Mouse (Mus musculus) adrenal gland, adult 10 weeks (tissue): Measurements from ENCODE around the gene Nktr. TPM values are rescaled to one million over a fixed set of nuclear protein-coding genes. Genes with fewer than 3 reads are reported as not detected.

Experiments
- polyA plus RNA-seq: library from polyadenylated mRNA; stranded (reverse); fragments of 350-450 nt; fragmentation: Illumina TruSeq; extraction: RNeasy Lipid Tissue Mini Kit (QIAGEN cat#74804); gene quantifications from one replicate; pipeline ENCODE4 v1.2.3, GENCODE M21; 2014; ENCODE audit warnings: low read depth, low replicate concordance

Nktr gene
- 128 TPM for polyA plus RNA-seq

GRCm38 (mm10) chr9:121718792-121719318 is at the start of gene Nktr:
Gene Nktr, plus strand, starts transcription at chr9:121719169.

GRCm38 (mm10) chr9:121704646-121705625 is 14.0 kb upstream of the Nktr start, which contains the start of gene Sec22c:
Gene Sec22c, minus strand, starts transcription at chr9:121705490.

GRCm38 (mm10) chr9:121709898-121710583 is 8.9 kb upstream of the Nktr start, which contains the start of gene Ss18l2:
Gene Ss18l2, plus strand, starts transcription at chr9:121710329.

GRCm38 (mm10) chr9:121759091-121760081 is 40.4 kb downstream of the Nktr start, which contains the start of gene Zfp651:
Gene Zfp651, plus strand, starts transcription at chr9:121759330.

GRCm38 (mm10) chr9:121777484-121778065 is 58.6 kb downstream of the Nktr start, which contains the start of gene Klhl40:
Gene Klhl40, plus strand, starts transcription at chr9:121777607.

GRCm38 (mm10) chr9:121791757-121792521 is 73.0 kb downstream of the Nktr start, which contains the start of gene Hhatl:
Gene Hhatl, minus strand, starts transcription at chr9:121792507.

Other genes with a start within 250 kb of the Nktr start
- not detected for gene Cck, start 223.5 kb upstream of the Nktr start, polyA plus RNA-seq
- gene Lyzl4, start 77.1 kb upstream of the Nktr start, polyA plus RNA-seq = not detected
- gene Vipr1, start 76.5 kb upstream of the Nktr start, polyA plus RNA-seq = not detected
- 7.9 TPM for gene Sec22c, start 13.7 kb upstream of the Nktr start, polyA plus RNA-seq
- gene Ss18l2, start 8.8 kb upstream of the Nktr start, polyA plus RNA-seq = 53.9 TPM
- 0.29 TPM for gene Zfp651, start 40.2 kb downstream of the Nktr start, polyA plus RNA-seq
- gene Klhl40, start 58.4 kb downstream of the Nktr start, polyA plus RNA-seq = not detected
- not detected for gene Hhatl, start 73.3 kb downstream of the Nktr start, polyA plus RNA-seq
- gene Ccdc13, start 120.3 kb downstream of the Nktr start, polyA plus RNA-seq = not detected
- gene Higd1a, start 139.2 kb downstream of the Nktr start, polyA plus RNA-seq = 59.5 TPM
- 0.58 TPM for gene Ackr2, start 179.2 kb downstream of the Nktr start, polyA plus RNA-seq
- not detected for gene Cyp8b1, start 197.1 kb downstream of the Nktr start, polyA plus RNA-seq
- 0.47 TPM for gene Fam198a, start 231.8 kb downstream of the Nktr start, polyA plus RNA-seq